In genomic region chr19:15035554-15035953, GRCm38 (mm10) we compare ENCODE assay signal across 8 mouse cellular contexts.
A peak's percentile ranks its signal among the peaks of the same experiment; 100 is the strongest.
DNase-seq lines count a peak whose midpoint lies in the region.

No protein-coding gene starts in this region.

- peak; percentile 39 to 49 for DNase-seq in urinary bladder, adult 18-20 months (ENCODE audit: low spot score in 2 of 2)
- no peak for DNase-seq in urinary bladder, postnatal 10 days (ENCODE audit: low spot score)
- DNase-seq in cerebellum, adult 9-11 months: peak; percentile 22
- peak; percentile 11 to 29 for DNase-seq in gastrocnemius, adult 8-10 months (ENCODE audit: low spot score in 2 of 2)
- DNase-seq in kidney, postnatal 10 days: peak; percentile 87
- DNase-seq in lung, adult 18-20 months: peak; percentile 27 to 42
- peak; percentile 87 for DNase-seq in retina, embryonic 14.5 days (ENCODE audit: low spot score)
- peak; percentile 72 for DNase-seq in urinary bladder, postnatal 14 days (ENCODE audit: low spot score)
